Mouse (Mus musculus) megakaryocyte, embryonic 14.5 days (primary cell): ENCODE measurements at regions not wholly inside any gene's neighbourhood (a gene's known extent, or its start where the extent isn't known, plus 50 kb on each side); places are given as distances from the start of the nearest gene placed in this dataset.

Source experiments
- H3K27me3 ChIP-seq: replicated peaks from 2 replicates; pipeline ENCODE3; 2012; ENCODE audit warnings: inconsistent platforms
- H3K36me3 ChIP-seq: replicated peaks from 2 replicates; pipeline ENCODE3; 2012; ENCODE audit warnings: low read length, inconsistent platforms, mixed read lengths
- H3K4me1 ChIP-seq: 2 replicates; pipeline ENCODE4 v1.6.1; 2012; ENCODE audit warnings: inconsistent platforms
- H3K4me3 ChIP-seq: replicated peaks from 2 replicates; pipeline ENCODE3; 2012; ENCODE audit warnings: moderate library complexity, mild to moderate bottlenecking, inconsistent platforms
- H3K9me3 ChIP-seq: 2 replicates; pipeline ENCODE4 v1.6.1; 2012; ENCODE audit warnings: inconsistent platforms
- FLI1 ChIP-seq: IDR thresholded peaks from 2 replicates; pipeline ENCODE4 v1.6.1; 2012; ENCODE audit warnings: low read length, inconsistent platforms, mixed read lengths
- GATA1 ChIP-seq: IDR thresholded peaks from 3 replicates; pipeline ENCODE4 v1.6.1; 2012; ENCODE audit warnings: mixed read lengths, low read length, inconsistent platforms, borderline replicate concordance

DNA sequence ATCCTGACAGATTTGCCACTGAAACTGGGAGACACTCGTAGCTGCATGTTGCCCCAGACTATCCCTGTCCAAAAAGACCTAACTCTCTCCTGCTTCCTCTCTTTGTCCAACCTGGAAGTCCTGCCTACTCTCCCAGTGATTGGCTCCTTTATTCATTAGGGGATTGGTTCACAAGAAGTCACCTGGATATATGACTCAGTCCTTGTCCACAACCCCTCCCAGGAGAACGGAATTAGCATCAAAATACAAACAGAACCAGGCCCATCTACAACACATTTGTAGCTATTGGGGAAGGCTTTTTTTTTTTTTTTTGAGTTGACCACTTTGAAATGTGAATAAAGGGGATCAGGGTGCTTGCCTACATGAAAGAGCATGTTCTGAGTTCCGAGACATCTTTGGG is 347.4 kb upstream of the Tmc3 start:
- no peaks in the 10 kb centered on the region for H3K36me3 ChIP-seq
- TF ChIP-seq FLI1 (no peak), GATA1 (no peak)
- H3K4me1 ChIP-seq, result no peaks in the 10 kb centered on the region
- no peak overlapping the region for H3K4me3 ChIP-seq
- H3K27me3 ChIP-seq, result no peaks in the 10 kb centered on the region
- 0 out of 2 replicates have a peak, but pooled peaks cover 4% of the 10 kb centered on the region for H3K9me3 ChIP-seq

DNA sequence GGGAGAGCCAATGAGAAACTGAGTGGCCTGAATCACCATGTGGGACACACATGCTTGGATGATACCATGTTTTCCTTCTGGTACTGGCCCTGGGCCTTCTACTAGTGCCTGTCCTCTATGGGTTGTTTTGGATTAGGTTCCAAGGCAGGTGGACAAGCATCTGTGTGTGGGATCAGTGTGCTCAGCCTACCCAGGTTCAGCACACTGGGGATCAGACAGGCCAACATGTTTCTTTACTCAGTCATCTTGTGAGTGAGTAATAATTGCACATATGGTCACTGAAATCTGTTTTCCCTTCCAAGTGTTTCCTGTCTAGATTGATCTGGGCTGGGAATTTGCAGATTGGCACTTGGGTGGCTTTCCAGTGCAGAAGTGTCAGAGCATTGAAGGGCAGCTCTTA is 346.6 kb upstream of the Tmc3 start:
- no peaks in the 10 kb centered on the region for H3K4me1 ChIP-seq
- TF ChIP-seq GATA1 (no peak), FLI1 (no peak)
- 0 out of 2 replicates have a peak, but pooled peaks cover 4% of the 10 kb centered on the region for H3K9me3 ChIP-seq
- no peaks in the 10 kb centered on the region for H3K27me3 ChIP-seq
- no peak overlapping the region for H3K4me3 ChIP-seq
- H3K36me3 ChIP-seq, result no peaks in the 10 kb centered on the region

DNA sequence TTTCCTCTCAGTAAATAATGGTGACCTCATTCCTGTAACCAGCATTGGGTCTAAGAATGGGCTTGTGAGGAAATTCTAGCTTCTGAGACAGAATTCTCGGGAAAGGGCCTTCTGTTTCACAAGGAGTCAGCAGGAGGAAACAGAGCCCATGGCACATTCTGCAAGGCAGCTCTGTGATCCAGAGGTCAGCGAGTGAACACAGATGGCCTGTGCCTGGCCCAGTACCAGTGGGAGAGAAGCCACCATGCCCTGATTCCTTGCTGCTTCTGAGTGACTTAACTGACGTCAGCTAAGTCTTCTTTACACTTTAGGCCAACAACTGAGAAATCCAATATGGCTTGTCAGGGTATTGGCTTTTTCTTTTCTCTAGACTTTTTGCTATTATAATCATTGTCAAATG is 342.5 kb upstream of the Tmc3 start:
- Histone ChIP-seq H3K9me3 (0 out of 2 replicates have a peak, but pooled peaks cover 4% of the 10 kb centered on the region), H3K4me1 (no peaks in the 10 kb centered on the region), H3K36me3 (no peaks in the 10 kb centered on the region), H3K27me3 (no peaks in the 10 kb centered on the region), H3K4me3 (no peak overlapping the region)
- TF ChIP-seq FLI1 (no peak), GATA1 (no peak)

DNA sequence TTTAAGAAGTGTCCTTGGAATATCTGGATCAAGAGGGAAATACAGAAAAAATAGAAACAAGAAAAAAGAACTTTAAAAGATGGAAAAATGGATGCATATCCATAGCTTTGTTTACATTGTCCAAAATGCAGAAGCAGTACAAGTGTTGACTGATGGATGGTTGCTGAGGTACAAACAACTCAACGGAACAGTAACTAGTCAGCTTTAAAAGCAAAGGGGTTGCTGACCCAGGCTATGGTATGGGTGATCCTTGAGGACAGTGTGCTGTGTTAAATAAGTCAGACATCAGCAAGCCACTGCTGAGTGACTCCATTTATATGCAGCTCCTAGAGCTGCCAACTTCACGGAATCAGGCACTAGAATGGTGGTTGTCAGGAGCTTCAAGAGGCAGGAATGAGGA is 338.9 kb upstream of the Tmc3 start:
- Histone ChIP-seq H3K4me3 (no peak overlapping the region), H3K4me1 (no peaks in the 10 kb centered on the region), H3K9me3 (0 out of 2 replicates have a peak, but pooled peaks cover 4% of the 10 kb centered on the region), H3K27me3 (no peaks in the 10 kb centered on the region), H3K36me3 (no peaks in the 10 kb centered on the region)
- no peak for TF ChIP-seq FLI1
- no peak for TF ChIP-seq GATA1

DNA sequence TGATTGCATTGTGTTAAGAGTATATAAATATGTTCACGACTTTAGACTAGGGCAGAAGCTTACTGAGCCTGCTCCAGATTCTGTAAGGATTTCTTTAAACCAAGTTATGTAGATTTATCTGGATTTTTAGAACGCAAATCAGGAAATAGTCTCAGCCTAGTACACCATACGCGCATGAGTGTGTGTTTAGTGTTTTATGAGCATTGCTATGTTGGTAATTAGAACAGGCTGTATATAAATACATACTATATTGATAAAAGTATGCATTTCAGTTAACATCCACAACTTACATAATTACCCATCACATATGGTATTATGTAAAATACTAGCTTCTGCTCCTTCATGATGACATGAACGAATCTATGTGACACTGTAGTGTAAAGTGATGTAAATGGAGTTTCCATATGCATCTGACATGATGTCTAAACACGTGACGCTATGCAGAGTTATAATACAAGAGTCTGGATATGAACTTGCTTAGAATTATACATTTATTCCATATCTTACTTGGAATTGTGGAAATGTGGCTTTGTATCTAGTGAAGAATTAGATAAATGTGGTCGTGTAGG is 332.6 kb upstream of the Tmc3 start:
- Histone ChIP-seq H3K27me3 (no peaks in the 10 kb centered on the region), H3K4me3 (no peak overlapping the region), H3K9me3 (no peaks in the 10 kb centered on the region), H3K36me3 (no peaks in the 10 kb centered on the region), H3K4me1 (no peaks in the 10 kb centered on the region)
- TF ChIP-seq GATA1 (no peak), FLI1 (no peak)

DNA sequence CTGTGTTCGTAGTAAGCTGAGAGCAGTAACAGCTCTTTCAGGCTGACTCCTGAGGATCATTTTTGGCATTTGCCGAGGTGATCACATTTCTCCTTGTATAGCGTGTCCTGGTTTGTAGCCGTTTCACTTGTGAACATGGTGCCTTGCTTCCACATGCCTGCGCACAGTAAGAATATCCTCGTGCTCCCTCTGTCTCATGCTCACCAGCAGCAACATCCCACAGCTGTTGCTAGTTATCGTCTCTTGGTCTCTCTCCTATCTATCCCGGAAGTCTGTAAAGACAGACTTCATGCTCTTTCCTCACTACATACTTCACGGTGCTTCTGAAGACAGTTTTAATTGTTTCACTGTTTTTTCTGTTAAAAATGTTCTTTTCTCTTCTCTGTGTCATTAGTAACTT is 331.7 kb upstream of the Tmc3 start:
- Histone ChIP-seq H3K4me3 (no peak overlapping the region), H3K36me3 (no peaks in the 10 kb centered on the region), H3K27me3 (no peaks in the 10 kb centered on the region), H3K9me3 (no peaks in the 10 kb centered on the region), H3K4me1 (no peaks in the 10 kb centered on the region)
- TF ChIP-seq FLI1, result no peak
- TF ChIP-seq GATA1, result no peak

DNA sequence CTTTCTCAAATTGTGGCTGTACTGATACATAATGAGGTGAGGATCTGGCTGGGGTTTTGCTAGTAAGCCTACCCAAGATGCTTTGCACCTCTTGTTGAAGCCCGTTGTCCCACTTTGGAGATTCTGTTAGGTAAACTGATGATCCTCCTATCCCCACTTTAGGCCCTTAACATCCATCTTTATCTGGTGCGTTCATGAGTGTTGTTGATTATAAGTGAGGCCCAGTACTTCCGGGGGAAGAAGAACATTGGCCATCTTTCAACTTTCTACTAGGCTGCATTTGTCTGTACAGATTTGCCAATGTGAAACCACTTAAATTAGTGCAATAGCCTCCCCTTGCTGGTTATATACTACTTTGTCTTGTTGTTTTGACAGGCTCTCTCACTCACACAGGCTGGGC is 331.3 kb upstream of the Tmc3 start:
- Histone ChIP-seq H3K27me3 (no peaks in the 10 kb centered on the region), H3K4me1 (no peaks in the 10 kb centered on the region), H3K9me3 (no peaks in the 10 kb centered on the region), H3K4me3 (no peak overlapping the region), H3K36me3 (no peaks in the 10 kb centered on the region)
- no peak for TF ChIP-seq FLI1
- TF ChIP-seq GATA1, result no peak

DNA sequence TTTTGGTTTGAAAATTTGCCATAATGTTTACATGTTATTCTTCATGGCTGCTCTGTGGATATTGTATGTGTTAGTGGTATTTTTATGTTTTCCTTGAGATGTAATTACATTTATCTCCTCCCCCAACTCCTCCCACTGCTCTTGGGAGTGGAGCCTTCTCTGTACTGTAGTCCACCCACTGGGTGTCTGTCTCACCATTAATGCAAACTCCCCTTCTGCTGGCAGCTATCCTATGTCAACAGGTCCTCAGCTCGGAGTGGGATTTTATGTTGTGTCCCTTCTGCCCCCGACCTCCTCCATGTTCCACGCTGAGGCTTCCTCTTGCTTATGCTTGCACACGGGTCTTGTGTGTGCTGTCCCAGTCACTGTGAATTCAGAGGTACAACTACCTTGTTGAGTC is 330.3 kb upstream of the Tmc3 start:
- H3K4me3 ChIP-seq, result no peak overlapping the region
- no peak for TF ChIP-seq FLI1
- no peak for TF ChIP-seq GATA1
- H3K9me3 ChIP-seq, result no peaks in the 10 kb centered on the region

DNA sequence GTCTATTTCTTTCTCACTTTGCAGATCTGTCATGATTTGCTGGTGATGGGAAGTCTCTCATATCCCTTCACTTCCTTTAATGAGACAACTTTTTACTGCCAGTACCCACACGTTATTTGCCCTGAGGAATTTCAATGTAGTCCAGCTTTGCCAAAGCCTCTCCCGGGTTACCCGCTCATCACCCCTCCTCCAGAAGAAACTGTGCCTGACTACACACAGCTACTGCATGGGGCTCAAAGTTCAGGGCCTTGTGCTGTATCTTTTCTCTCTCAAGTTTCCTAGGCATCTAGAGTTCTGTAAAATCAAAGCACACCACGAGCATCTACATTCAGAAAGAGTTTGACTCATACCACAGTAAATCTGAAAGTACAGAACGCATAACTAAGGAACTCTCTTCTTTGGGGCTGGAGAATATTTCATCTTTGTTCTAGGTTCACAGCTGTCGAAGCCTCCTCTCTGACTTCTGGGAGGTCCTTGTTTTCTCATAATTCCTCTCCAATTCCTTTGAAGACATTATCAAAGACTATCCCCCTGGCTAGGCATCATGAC is 328.4 kb upstream of the Tmc3 start:
- H3K36me3 ChIP-seq, result no peaks in the 10 kb centered on the region
- no peak for TF ChIP-seq FLI1
- no peaks in the 10 kb centered on the region for H3K4me1 ChIP-seq
- no peaks in the 10 kb centered on the region for H3K9me3 ChIP-seq
- H3K4me3 ChIP-seq, result no peak overlapping the region
- H3K27me3 ChIP-seq, result no peaks in the 10 kb centered on the region

More for the DNA sequence above, 330.3 kb upstream of the Tmc3 start:
- Histone ChIP-seq H3K27me3 (no peaks in the 10 kb centered on the region), H3K4me1 (no peaks in the 10 kb centered on the region), H3K36me3 (no peaks in the 10 kb centered on the region)

DNA sequence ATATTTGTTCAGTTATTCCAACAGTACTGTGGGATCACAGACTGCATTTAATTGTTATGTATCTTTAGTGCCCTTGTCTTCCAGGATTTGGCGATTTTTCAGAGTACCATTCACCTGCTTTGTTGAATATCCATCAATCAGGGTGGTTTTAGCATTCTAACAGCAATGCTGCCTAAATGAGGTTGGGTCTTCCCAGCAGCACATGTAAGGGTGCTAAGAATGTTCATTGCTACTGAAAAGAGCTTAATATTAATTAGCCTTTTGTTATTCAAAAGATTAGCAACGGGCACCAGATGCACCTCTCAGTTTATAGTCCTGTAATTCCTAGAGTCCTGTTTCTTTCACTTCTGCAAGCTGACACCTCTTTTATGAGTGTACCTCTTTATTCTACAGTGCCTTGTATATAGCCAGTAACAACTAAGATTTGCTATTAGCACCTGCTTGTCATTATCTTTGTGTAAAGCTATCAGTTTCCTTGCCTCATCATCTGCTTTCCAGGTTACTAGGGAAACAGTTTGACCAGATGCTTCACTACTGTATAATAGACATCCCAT is 326.3 kb upstream of the Tmc3 start:
- Histone ChIP-seq H3K9me3 (no peaks in the 10 kb centered on the region), H3K4me1 (no peaks in the 10 kb centered on the region), H3K27me3 (no peaks in the 10 kb centered on the region), H3K4me3 (no peak overlapping the region), H3K36me3 (no peaks in the 10 kb centered on the region)
- TF ChIP-seq FLI1 (no peak), GATA1 (no peak)

DNA sequence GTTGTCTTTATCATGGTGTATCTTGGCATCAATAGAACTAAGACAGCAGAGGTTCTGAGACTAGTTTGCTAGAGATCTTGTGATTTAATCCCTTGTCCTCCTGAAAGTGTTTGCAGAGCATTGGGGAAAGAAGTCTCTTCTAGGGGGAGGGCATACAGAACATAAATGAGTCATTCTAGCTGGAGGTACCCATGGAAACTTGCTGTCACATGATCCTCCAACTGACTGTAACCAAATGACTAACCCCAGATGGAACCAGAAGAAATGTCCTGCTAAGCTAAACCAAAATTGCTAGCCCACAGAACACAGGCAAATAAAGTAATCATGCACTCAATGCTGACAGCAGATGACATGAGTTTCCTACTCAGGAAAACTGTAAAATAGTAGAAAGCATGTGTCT is 323.2 kb upstream of the Tmc3 start:
- H3K27me3 ChIP-seq, result no peaks in the 10 kb centered on the region
- no peak overlapping the region for H3K4me3 ChIP-seq
- no peak for TF ChIP-seq GATA1
- TF ChIP-seq FLI1, result no peak
- no peaks in the 10 kb centered on the region for H3K4me1 ChIP-seq
- no peaks in the 10 kb centered on the region for H3K36me3 ChIP-seq
- no peaks in the 10 kb centered on the region for H3K9me3 ChIP-seq
